Mouse (Mus musculus) intestine, embryonic 14.5 days (tissue): ENCODE data around the gene Olfr574. TPM values are rescaled to one million over a fixed set of nuclear protein-coding genes. Genes with fewer than 3 reads are reported as not detected.

Source experiments
- polyA plus RNA-seq: library from polyadenylated mRNA; unstranded; fragments of >200 nt; fragmentation: Nextera tagmentation; extraction: Ambion mirVana; gene quantifications from 2 replicates; pipeline ENCODE4 v1.2.1, GENCODE M21; 2014

Olfr574 gene
- polyA plus RNA-seq, 1 experiment from 2014 or later: not detected

Other genes starting within 250 kb of the Olfr574 start
- 0.11 TPM in 1 of 2 replicates, not detected in the other for gene Olfr558, start 246.3 kb upstream of the Olfr574 start, polyA plus RNA-seq
- gene Olfr33, start 229.4 kb upstream of the Olfr574 start, polyA plus RNA-seq: not detected in 2 replicates
- not detected in 2 replicates for gene Olfr559, start 221.0 kb upstream of the Olfr574 start, polyA plus RNA-seq
- gene Olfr560, start 189.1 kb upstream of the Olfr574 start, polyA plus RNA-seq: 0.15 TPM in 1 of 2 replicates, not detected in the other
- gene Olfr78, start 189.0 kb upstream of the Olfr574 start, polyA plus RNA-seq: 0.31 and 0.39 TPM in 2 replicates
- not detected in 2 replicates for gene Olfr561, start 177.2 kb upstream of the Olfr574 start, polyA plus RNA-seq
- gene Olfr564, start 145.0 kb upstream of the Olfr574 start, polyA plus RNA-seq: not detected in 2 replicates
- gene Olfr566, start 89.7 kb upstream of the Olfr574 start, polyA plus RNA-seq: not detected in 2 replicates
- gene Olfr568, start 71.3 kb upstream of the Olfr574 start, polyA plus RNA-seq: not detected in 2 replicates
- not detected in 2 replicates for gene Olfr569, start 57.6 kb upstream of the Olfr574 start, polyA plus RNA-seq
- not detected in 2 replicates for gene Olfr570, start 53.9 kb upstream of the Olfr574 start, polyA plus RNA-seq
- gene Olfr571, start 30.9 kb upstream of the Olfr574 start, polyA plus RNA-seq: not detected in 2 replicates
- not detected in 2 replicates for gene Olfr572, start 24.1 kb upstream of the Olfr574 start, polyA plus RNA-seq
- not detected in 2 replicates for gene Olfr573-ps1, start 5.9 kb upstream of the Olfr574 start, polyA plus RNA-seq
- gene Olfr575, start 10.3 kb downstream of the Olfr574 start, polyA plus RNA-seq: not detected in 2 replicates
- gene Olfr576, start 14.2 kb downstream of the Olfr574 start, polyA plus RNA-seq: not detected in 2 replicates
- not detected in 2 replicates for gene Olfr577, start 27.5 kb downstream of the Olfr574 start, polyA plus RNA-seq
- not detected in 2 replicates for gene Olfr578, start 40.9 kb downstream of the Olfr574 start, polyA plus RNA-seq
- not detected in 2 replicates for gene Olfr582, start 89.6 kb downstream of the Olfr574 start, polyA plus RNA-seq
- gene Olfr583, start 102.8 kb downstream of the Olfr574 start, polyA plus RNA-seq: not detected in 2 replicates
- not detected in 2 replicates for gene Olfr584, start 133.4 kb downstream of the Olfr574 start, polyA plus RNA-seq
- gene Olfr585, start 149.3 kb downstream of the Olfr574 start, polyA plus RNA-seq: not detected in 2 replicates
- gene Olfr586, start 177.2 kb downstream of the Olfr574 start, polyA plus RNA-seq: not detected in 2 replicates
- gene Olfr588-ps1, start 192.4 kb downstream of the Olfr574 start, polyA plus RNA-seq: not detected in 2 replicates
- not detected in 2 replicates for gene Olfr589, start 207.9 kb downstream of the Olfr574 start, polyA plus RNA-seq
- not detected in 2 replicates for gene Olfr591, start 229.9 kb downstream of the Olfr574 start, polyA plus RNA-seq
- not detected in 2 replicates for gene Olfr592, start 236.3 kb downstream of the Olfr574 start, polyA plus RNA-seq